Mouse (Mus musculus): ENCODE measurements around the gene Fah.

GRCm38 (mm10) chr7:84604501-84604900 lies 2.0 kb downstream of the Fah start:
- TF ChIP-seq POLR2A (IDR thresholded peaks at IDR 0.05; ENCODE audit: low read depth, low read length) (no peak), CTCF (conservative IDR thresholded peaks at IDR 0.05; ENCODE audit: insufficient read depth, insufficient read length, low read depth, low read length) (no peak)

Data from kidney, adult 2 months (tissue).